Mouse (Mus musculus) MEL (cell line): ENCODE measurements at regions not wholly inside any gene's neighbourhood (a gene's known extent, or its start where the extent isn't known, plus 50 kb on each side); places are given as distances from the start of the nearest gene placed in this dataset.

Source experiments
- DNase-seq: peaks from one replicate; pipeline ENCODE4 v3.0.0; 2011; ENCODE audit warnings: low read depth, low spot score
- H3K27ac ChIP-seq: 2 replicates; pipeline ENCODE4 v1.5.1; 2012; ENCODE audit warnings: low read depth, mild to moderate bottlenecking, control low read depth, low read length, moderate library complexity; ENCODE audit not compliant: control insufficient read depth
- H3K27me3 ChIP-seq, 2 experiments: fragments of 150-350 bp in 1 of 2; sonication (generic) in 1 of 2; 2 replicates each; pipeline ENCODE4 v1.6.1; 2012; ENCODE audit warnings: low read length in 2 of 2, mild to moderate bottlenecking in 2 of 2, improper control_type of control experiment in 1 of 2, moderate library complexity in 1 of 2; ENCODE audit not compliant: insufficient read depth in 2 of 2, control insufficient read depth in 1 of 2
- H3K36me3 ChIP-seq, 2 experiments: 2 replicates each; pipeline ENCODE4 v1.6.1; 2012 to 2014; ENCODE audit warnings: low read length in 2 of 2, improper control_type of control experiment in 1 of 2, inconsistent platforms in 1 of 2, mild to moderate bottlenecking in 1 of 2; ENCODE audit not compliant: insufficient read depth in 2 of 2, control insufficient read depth in 1 of 2
- H3K4me1 ChIP-seq, 2 experiments: fragments of 150-350 bp in 1 of 2; sonication (generic) in 1 of 2; 2 replicates each; pipeline ENCODE4 v1.6.1; 2012; ENCODE audit warnings: low read length in 2 of 2, improper control_type of control experiment in 1 of 2, mild to moderate bottlenecking in 1 of 2; ENCODE audit not compliant: insufficient read depth in 2 of 2, control insufficient read depth in 1 of 2
- H3K4me3 ChIP-seq, 2 experiments: fragments of 150-350 bp in 1 of 2; sonication (generic) in 1 of 2; 2 replicates each; pipeline ENCODE4 v1.5.1; 2012; ENCODE audit warnings: low read depth in 2 of 2, low read length in 2 of 2, mild to moderate bottlenecking in 2 of 2, moderate library complexity in 2 of 2, control low read depth in 1 of 2, improper control_type of control experiment in 1 of 2; ENCODE audit not compliant: control insufficient read depth in 1 of 2, insufficient read depth in 1 of 2
- H3K79me2 ChIP-seq: 2 replicates; pipeline ENCODE4 v1.6.1; 2012; ENCODE audit warnings: mild to moderate bottlenecking, low read length, moderate library complexity; ENCODE audit not compliant: control insufficient read depth, poor library complexity, insufficient read depth
- H3K9ac ChIP-seq: 2 replicates; pipeline ENCODE4 v1.6.1; 2012; ENCODE audit warnings: low read depth, mild to moderate bottlenecking, control low read depth, low read length, moderate library complexity; ENCODE audit not compliant: control insufficient read depth, poor library complexity, severe bottlenecking
- H3K9me3 ChIP-seq: fragments of 150-350 bp; sonication (generic); replicated peaks from 2 replicates; pipeline ENCODE4 v1.6.1; 2012; ENCODE audit warnings: mild to moderate bottlenecking, low read length, improper control_type of control experiment, moderate library complexity; ENCODE audit not compliant: insufficient read depth
- BHLHE40 ChIP-seq: IDR thresholded peaks from 2 replicates; pipeline ENCODE4 v1.6.1; 2012; ENCODE audit warnings: low read depth, mild to moderate bottlenecking, inconsistent platforms, low read length, improper control_type of control experiment, borderline replicate concordance
- CHD2 ChIP-seq: IDR thresholded peaks from 2 replicates; pipeline ENCODE4 v1.6.1; 2011; ENCODE audit warnings: low read length, improper control_type of control experiment
- CTCF ChIP-seq, 3 experiments: IDR thresholded peaks in 2 of 3; conservative IDR thresholded peaks in 1 of 3; 2 replicates each; pipeline ENCODE4 v1.5.1; 2011 to 2012; ENCODE audit warnings: low read length in 3 of 3, low read depth in 2 of 3, mild to moderate bottlenecking in 2 of 3, improper control_type of control experiment in 1 of 3, inconsistent platforms in 1 of 3, mixed read lengths in 1 of 3, moderate library complexity in 1 of 3; ENCODE audit not compliant: control insufficient read depth in 1 of 3, insufficient read depth in 1 of 3, poor library complexity in 1 of 3, severe bottlenecking in 1 of 3
- EP300 ChIP-seq, 2 experiments: IDR thresholded peaks; 2 replicates each; pipeline ENCODE4 v1.6.1; 2011; ENCODE audit warnings: improper control_type of control experiment in 2 of 2, low read length in 2 of 2, low read depth in 1 of 2, mild to moderate bottlenecking in 1 of 2
- HCFC1 ChIP-seq: IDR thresholded peaks from 2 replicates; pipeline ENCODE4 v1.6.1; 2012; ENCODE audit warnings: low read depth, mild to moderate bottlenecking, inconsistent platforms, low read length, improper control_type of control experiment, moderate library complexity
- MAFK ChIP-seq: IDR thresholded peaks from 2 replicates; pipeline ENCODE4 v1.6.1; 2011; ENCODE audit warnings: low read depth, mild to moderate bottlenecking, low read length, improper control_type of control experiment, borderline replicate concordance
- MAX ChIP-seq: IDR thresholded peaks from 2 replicates; pipeline ENCODE4 v1.6.1; 2011; ENCODE audit warnings: low read length, improper control_type of control experiment
- MAZ ChIP-seq: IDR thresholded peaks from 2 replicates; pipeline ENCODE4 v1.6.1; 2012; ENCODE audit warnings: low read depth, mild to moderate bottlenecking, inconsistent platforms, low read length, improper control_type of control experiment
- MYB ChIP-seq: IDR thresholded peaks from 2 replicates; pipeline ENCODE4 v1.6.1; 2011; ENCODE audit warnings: mild to moderate bottlenecking, low read depth, low read length, improper control_type of control experiment
- MYC ChIP-seq: IDR thresholded peaks from 2 replicates; pipeline ENCODE4 v1.6.1; 2011; ENCODE audit warnings: low read depth, mild to moderate bottlenecking, low read length, improper control_type of control experiment, moderate library complexity
- POLR2A ChIP-seq, 2 experiments: IDR thresholded peaks; 2 replicates each; pipeline ENCODE4 v1.6.1; 2011 to 2012; ENCODE audit warnings: low read length in 2 of 2, mild to moderate bottlenecking in 2 of 2, control low read depth in 1 of 2, improper control_type of control experiment in 1 of 2, low read depth in 1 of 2, moderate library complexity in 1 of 2; ENCODE audit not compliant: control insufficient read depth in 1 of 2, insufficient read depth in 1 of 2, poor library complexity in 1 of 2
- POLR2AphosphoS2 ChIP-seq: IDR thresholded peaks from 2 replicates; pipeline ENCODE4 v1.6.1; 2011; ENCODE audit warnings: low read length, improper control_type of control experiment
- RAD21 ChIP-seq: IDR thresholded peaks from 2 replicates; pipeline ENCODE4 v1.6.1; 2011; ENCODE audit warnings: mild to moderate bottlenecking, low read depth, low read length, improper control_type of control experiment
- RCOR1 ChIP-seq: IDR thresholded peaks from 2 replicates; pipeline ENCODE4 v1.6.1; 2012; ENCODE audit warnings: low read depth, mild to moderate bottlenecking, inconsistent platforms, low read length, improper control_type of control experiment
- SIN3A ChIP-seq: IDR thresholded peaks from 2 replicates; pipeline ENCODE4 v1.6.1; 2012; ENCODE audit warnings: low read length, improper control_type of control experiment, inconsistent platforms
- SMC3 ChIP-seq: IDR thresholded peaks from 2 replicates; pipeline ENCODE4 v1.6.1; 2011; ENCODE audit warnings: low read depth, low read length, improper control_type of control experiment
- TAL1 ChIP-seq: IDR thresholded peaks from 2 replicates; pipeline ENCODE4 v1.6.1; 2012; ENCODE audit warnings: mild to moderate bottlenecking, inconsistent platforms, low read length, moderate library complexity, mixed read lengths
- TBP ChIP-seq: IDR thresholded peaks from 2 replicates; pipeline ENCODE4 v1.8.0; 2011; ENCODE audit warnings: low read depth, low read length, improper control_type of control experiment
- TCF12 ChIP-seq: IDR thresholded peaks from 2 replicates; pipeline ENCODE4 v1.6.1; 2014; ENCODE audit warnings: low read depth, mild to moderate bottlenecking, inconsistent platforms, low read length, improper control_type of control experiment, moderate library complexity
- UBTF ChIP-seq: IDR thresholded peaks from 2 replicates; pipeline ENCODE4 v1.6.1; 2012; ENCODE audit warnings: low read depth, mild to moderate bottlenecking, inconsistent platforms, low read length, improper control_type of control experiment, moderate library complexity, borderline replicate concordance; ENCODE audit not compliant: insufficient read depth
- USF2 ChIP-seq, 2 experiments: IDR thresholded peaks; 2 replicates each; pipeline ENCODE4 v1.6.1; 2011 to 2012; ENCODE audit warnings: improper control_type of control experiment in 2 of 2, low read length in 2 of 2, borderline replicate concordance in 1 of 2, inconsistent platforms in 1 of 2, low read depth in 1 of 2, mild to moderate bottlenecking in 1 of 2; ENCODE audit not compliant: insufficient read depth in 1 of 2
- ZC3H11A ChIP-seq: IDR thresholded peaks from 2 replicates; pipeline ENCODE4 v1.6.1; 2012; ENCODE audit warnings: low read depth, mild to moderate bottlenecking, inconsistent platforms, low read length, improper control_type of control experiment
- ZMIZ1 ChIP-seq: IDR thresholded peaks from 2 replicates; pipeline ENCODE4 v1.6.1; 2012; ENCODE audit warnings: low read depth, mild to moderate bottlenecking, inconsistent platforms, low read length, improper control_type of control experiment, moderate library complexity
- ZNF384 ChIP-seq: IDR thresholded peaks from 2 replicates; pipeline ENCODE4 v1.6.1; 2012; ENCODE audit warnings: low read depth, mild to moderate bottlenecking, inconsistent platforms, low read length, improper control_type of control experiment

DNA sequence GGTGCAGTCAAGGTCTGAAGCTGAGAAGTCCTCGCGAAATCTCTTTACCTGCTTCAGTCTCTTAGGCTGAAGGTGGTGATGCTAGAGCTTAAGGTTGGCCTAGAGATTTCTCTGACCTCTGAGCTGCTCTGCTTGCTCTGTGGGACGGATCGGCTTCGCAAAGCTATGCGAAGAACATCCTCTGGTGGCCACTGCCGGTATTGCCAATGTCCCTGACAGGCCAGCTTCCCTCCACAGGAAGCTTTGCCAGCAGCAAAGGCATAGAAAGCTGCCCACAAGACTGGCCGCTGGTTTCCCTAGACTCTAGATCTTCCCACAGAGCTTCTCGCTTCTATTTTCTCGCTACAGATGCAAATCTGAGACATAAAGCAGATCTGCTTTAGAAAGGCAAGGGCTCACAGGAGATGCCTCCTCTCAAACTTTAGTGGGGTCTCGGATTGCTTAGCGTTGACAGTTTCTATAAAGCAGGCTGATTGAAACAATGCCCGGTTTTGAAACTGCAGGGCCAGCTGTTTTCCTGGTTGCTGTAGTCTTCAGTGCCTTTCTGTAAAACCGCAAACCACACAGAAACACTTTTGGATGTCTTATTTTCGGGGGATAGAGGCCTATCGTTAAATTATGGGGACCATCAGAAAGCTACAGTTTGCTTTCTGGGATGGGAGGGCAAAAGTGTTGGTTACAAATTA is 153.7 kb downstream of the Car8 start:
- Histone ChIP-seq H3K9ac (no peak overlapping the region), H3K9me3 (no peaks in the 10 kb centered on the region), H3K36me3 (no peaks in the 10 kb centered on the region), H3K27ac (no peak overlapping the region), H3K79me2 (no peaks in the 10 kb centered on the region), H3K4me3 (no peak overlapping the region), H3K27me3 (no peaks in the 10 kb centered on the region), H3K4me1 (no peaks in the 10 kb centered on the region)
- TF ChIP-seq HCFC1 (no peak), RAD21 (peak; percentile 54), SMC3 (peak; percentile 69), ZC3H11A (0 out of 2 replicates have a peak, but pooled peaks have one; percentile 13), RCOR1 (no peak), CTCF (IDR thresholded peaks at IDR 0.05 in 2 of 3, conservative IDR thresholded peaks at IDR 0.05 in 1 of 3; ENCODE audit: control insufficient read depth in 1 of 3, insufficient read depth in 1 of 3, low read depth in 2 of 3, low read length in 3 of 3, poor library complexity in 1 of 3, severe bottlenecking in 1 of 3) (peak; percentile 55 to 81 (median 62))
- DNase-seq, result peak; percentile 42

DNA sequence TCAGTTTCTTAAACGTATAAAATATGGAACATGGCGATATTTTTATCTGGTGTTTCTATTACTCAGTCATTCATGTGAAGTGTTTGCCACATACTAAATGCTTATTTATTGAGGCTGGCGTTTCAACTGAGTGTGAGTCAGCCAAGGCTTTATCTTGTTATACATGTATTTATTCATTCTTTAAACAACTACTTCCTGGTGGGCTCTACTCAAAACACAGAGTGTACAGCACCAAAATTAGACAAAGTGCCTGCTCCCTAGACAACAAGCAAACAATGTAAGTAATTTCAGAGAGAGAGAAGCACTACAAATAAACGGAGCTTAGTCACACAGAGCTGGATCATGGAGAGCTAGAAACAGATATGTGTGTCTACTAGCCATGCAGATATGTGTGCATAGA is 159.5 kb downstream of the Car8 start:
- no peaks in the 10 kb centered on the region for H3K27me3 ChIP-seq
- no peak overlapping the region for H3K27ac ChIP-seq
- H3K36me3 ChIP-seq, result no peaks in the 10 kb centered on the region
- no peak overlapping the region for H3K9ac ChIP-seq
- H3K4me3 ChIP-seq, result no peak overlapping the region
- no peak for TF ChIP-seq USF2 (IDR thresholded peaks at IDR 0.05; ENCODE audit: borderline replicate concordance in 1 of 2, insufficient read depth in 1 of 2, low read depth in 1 of 2, low read length in 2 of 2)
- no peak for TF ChIP-seq MAFK
- TF ChIP-seq MYB, result no peak
- no peak for DNase-seq
- no peaks in the 10 kb centered on the region for H3K9me3 ChIP-seq
- H3K4me1 ChIP-seq, result no peaks in the 10 kb centered on the region
- H3K79me2 ChIP-seq, result no peaks in the 10 kb centered on the region

DNA sequence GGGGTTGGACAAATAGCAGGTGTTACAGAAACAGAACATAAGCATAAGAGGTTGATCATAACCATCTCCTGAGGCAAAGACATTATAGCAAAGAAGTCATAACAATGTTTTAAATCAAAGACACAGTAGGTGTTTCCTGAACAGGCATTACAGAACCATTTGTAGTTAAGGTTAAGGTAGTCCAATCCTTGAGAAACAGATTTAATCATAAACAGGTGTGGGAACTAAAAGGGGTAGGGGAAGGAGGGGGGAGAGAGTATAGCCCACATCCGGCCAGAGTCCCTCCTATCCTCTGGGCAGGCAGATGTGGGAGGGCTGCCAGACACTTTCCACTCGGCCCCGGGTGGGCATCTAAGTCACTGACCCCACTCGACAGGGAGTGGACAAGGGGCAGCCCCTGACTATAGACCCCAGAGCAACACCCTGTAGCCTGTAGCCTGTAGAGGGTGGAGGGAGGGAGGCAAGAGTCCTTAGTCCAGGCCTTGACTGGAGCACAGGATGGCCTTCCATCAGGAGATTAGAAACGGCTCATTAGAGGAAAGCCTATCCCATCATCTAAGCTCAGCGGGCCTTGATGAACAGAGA is 165.8 kb downstream of the Car8 start:
- Histone ChIP-seq H3K27ac (no peak overlapping the region), H3K79me2 (no peaks in the 10 kb centered on the region), H3K27me3 (no peaks in the 10 kb centered on the region), H3K4me1 (no peaks in the 10 kb centered on the region), H3K9me3 (no peaks in the 10 kb centered on the region), H3K4me3 (no peak overlapping the region), H3K36me3 (no peaks in the 10 kb centered on the region), H3K9ac (no peak overlapping the region)
- TF ChIP-seq UBTF, result no peak
- no peak for TF ChIP-seq USF2 (IDR thresholded peaks at IDR 0.05; ENCODE audit: borderline replicate concordance in 1 of 2, insufficient read depth in 1 of 2, low read depth in 1 of 2, low read length in 2 of 2)
- TF ChIP-seq TAL1, result no peak
- no peak for TF ChIP-seq RAD21
- TF ChIP-seq BHLHE40, result no peak
- TF ChIP-seq EP300 (IDR thresholded peaks at IDR 0.05; ENCODE audit: low read depth in 1 of 2, low read length in 2 of 2), result no peak
- TF ChIP-seq POLR2AphosphoS2, result no peak
- TF ChIP-seq ZC3H11A, result no peak
- no peak for TF ChIP-seq TCF12
- TF ChIP-seq ZMIZ1, result no peak
- TF ChIP-seq ZNF384, result no peak
- no peak for TF ChIP-seq MAX
- no peak for TF ChIP-seq SIN3A
- no peak for TF ChIP-seq CTCF (IDR thresholded peaks at IDR 0.05 in 2 of 3, conservative IDR thresholded peaks at IDR 0.05 in 1 of 3; ENCODE audit: control insufficient read depth in 1 of 3, insufficient read depth in 1 of 3, low read depth in 2 of 3, low read length in 3 of 3, poor library complexity in 1 of 3, severe bottlenecking in 1 of 3)
- TF ChIP-seq POLR2A (IDR thresholded peaks at IDR 0.05; ENCODE audit: control insufficient read depth in 1 of 2, insufficient read depth in 1 of 2, low read depth in 1 of 2, low read length in 2 of 2, poor library complexity in 1 of 2), result no peak
- no peak for TF ChIP-seq CHD2
- TF ChIP-seq MAFK, result no peak
- no peak for TF ChIP-seq MAZ
- TF ChIP-seq MYC, result no peak
- TF ChIP-seq TBP, result no peak
- DNase-seq, result no peak
